24 mouse cellular contexts compared by ENCODE assay signal in the genomic region with DNA sequence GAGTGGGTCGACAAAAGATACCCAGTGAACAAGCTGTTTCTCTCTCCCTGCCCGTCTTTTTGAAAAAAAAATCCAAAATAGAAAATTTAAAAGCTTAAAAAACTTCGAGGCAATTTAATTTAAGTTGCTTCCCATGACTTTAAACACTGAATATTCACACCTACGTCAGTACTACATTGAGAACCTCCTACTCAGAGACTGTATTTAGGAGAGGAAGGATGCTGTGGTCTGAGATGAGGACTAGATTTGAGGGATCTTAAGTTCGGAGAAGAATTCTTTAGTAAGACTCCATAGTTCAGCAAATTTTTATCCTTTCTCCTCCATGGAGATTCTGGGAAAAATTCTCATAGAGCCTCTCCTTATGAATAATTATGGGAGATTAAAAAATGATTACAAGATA.
DNase-seq lines count a peak whose midpoint lies in the region; ATAC-seq and TF ChIP-seq lines count a peak whose summit lies in the region.
"Had no signal": no experiment of that assay in that cellular context is flagged by ENCODE, and none has a peak within 500 bp of the region (broad histone marks: within the 10 kb centered on the region; RNA-seq: fewer than 3 reads in every experiment).

No protein-coding gene starts in this region.

- H3K4me3 ChIP-seq in forebrain, postnatal 0 days (ENCODE audit: low read depth, low read length) = no peak overlapping the region
- no peak overlapping the region for H3K4me3 ChIP-seq in forebrain, embryonic 12.5 days (replicated peaks)
- H3K4me3 ChIP-seq in midbrain, embryonic 15.5 days = no peak overlapping the region
- H3K4me3 ChIP-seq: embryonic facial prominence, embryonic 12.5 days; embryonic facial prominence, embryonic 15.5 days; forebrain, embryonic 15.5 days; heart, embryonic 12.5 days; heart, embryonic 15.5 days; hindbrain, embryonic 10.5 days; hindbrain, embryonic 13.5 days had no signal

- no peak overlapping the region for H3K4me2 ChIP-seq in forebrain, postnatal 0 days (ENCODE audit: low read depth)
- no peak overlapping the region for H3K4me2 ChIP-seq in forebrain, embryonic 12.5 days
- H3K4me2 ChIP-seq in midbrain, embryonic 15.5 days = no peak overlapping the region
- H3K4me2 ChIP-seq: embryonic facial prominence, embryonic 12.5 days; embryonic facial prominence, embryonic 15.5 days; forebrain, embryonic 15.5 days; heart, embryonic 12.5 days; heart, embryonic 15.5 days; hindbrain, embryonic 13.5 days had no signal

- H3K9me3 ChIP-seq in forebrain, postnatal 0 days (ENCODE audit: low read length) = no peaks in the 10 kb centered on the region
- no peaks in the 10 kb centered on the region for H3K9me3 ChIP-seq in forebrain, embryonic 12.5 days
- no peaks in the 10 kb centered on the region for H3K9me3 ChIP-seq in midbrain, embryonic 15.5 days
- H3K9me3 ChIP-seq: embryonic facial prominence, embryonic 12.5 days; embryonic facial prominence, embryonic 15.5 days; forebrain, embryonic 15.5 days; heart, embryonic 12.5 days; heart, embryonic 15.5 days; hindbrain, embryonic 10.5 days; hindbrain, embryonic 13.5 days had no signal

- H3K27me3 ChIP-seq in forebrain, postnatal 0 days (ENCODE audit: insufficient read depth, low read length) = no peaks in the 10 kb centered on the region
- H3K27me3 ChIP-seq in forebrain, embryonic 12.5 days = peaks cover 23% of the 10 kb centered on the region
- H3K27me3 ChIP-seq in midbrain, embryonic 15.5 days (replicated peaks) = no peaks in the 10 kb centered on the region
- H3K27me3 ChIP-seq: forebrain, embryonic 15.5 days had no signal

- ATAC-seq in forebrain, postnatal 0 days = peak; percentile 61
- no peak for ATAC-seq in forebrain, embryonic 12.5 days (ENCODE audit: low FRiP score)
- ATAC-seq in midbrain, embryonic 15.5 days (replicated peaks) = no peak
- ATAC-seq: activated CD4-positive, CD25-positive, alpha-beta regulatory T cell, adult 4 months; forebrain, embryonic 15.5 days; hindbrain, embryonic 16.5 days had no signal

- DNase-seq in forebrain, postnatal 0 days = no peak
- DNase-seq in layer of hippocampus, adult 9-11 months = peak; percentile 2
- DNase-seq in layer of hippocampus, adult 9-10 months (ENCODE audit: low spot score) = no peak
- DNase-seq in brain, adult 2 months (ENCODE audit: low read depth, low spot score) = peak; percentile 69
- DNase-seq: adrenal gland, adult 8-10 months; adrenal gland, postnatal 25 days; cerebellum, adult 18-20 months; cerebellum, adult 9-10 months; cerebellum, postnatal 14 days; gastrocnemius, postnatal 25 days; heart, adult 18-20 months; heart, postnatal 10 days; heart, postnatal 36 days had no signal

- no peak overlapping the region for H3K9ac ChIP-seq in forebrain, postnatal 0 days
- H3K9ac ChIP-seq in forebrain, embryonic 12.5 days = no peak overlapping the region
- H3K9ac ChIP-seq in midbrain, embryonic 15.5 days = no peak overlapping the region
- H3K9ac ChIP-seq: embryonic facial prominence, embryonic 12.5 days; embryonic facial prominence, embryonic 15.5 days; forebrain, embryonic 15.5 days; heart, embryonic 12.5 days; heart, embryonic 15.5 days; hindbrain, embryonic 13.5 days had no signal

- TF ChIP-seq CTCF in forebrain, postnatal 0 days (IDR thresholded peaks at IDR 0.05; ENCODE audit: low read depth) = no peak

- no peaks in the 10 kb centered on the region for H3K4me1 ChIP-seq in forebrain, postnatal 0 days (ENCODE audit: insufficient read depth)
- H3K4me1 ChIP-seq in forebrain, embryonic 12.5 days = no peaks in the 10 kb centered on the region
- H3K4me1 ChIP-seq in midbrain, embryonic 15.5 days = no peaks in the 10 kb centered on the region
- H3K4me1 ChIP-seq: embryonic facial prominence, embryonic 12.5 days; embryonic facial prominence, embryonic 15.5 days; forebrain, embryonic 15.5 days; heart, embryonic 12.5 days; heart, embryonic 15.5 days; hindbrain, embryonic 10.5 days; hindbrain, embryonic 13.5 days had no signal

- 63% methylated on average over 5 of the region's 5 CpGs for WGBS in forebrain, postnatal 0 days
- 67% methylated on average over 5 of the region's 5 CpGs for WGBS in forebrain, embryonic 12.5 days
- WGBS in midbrain, embryonic 15.5 days = 70% methylated on average over 5 of the region's 5 CpGs

- H3K27ac ChIP-seq in forebrain, postnatal 0 days (ENCODE audit: low read depth, low read length) = no peak overlapping the region
- no peak overlapping the region for H3K27ac ChIP-seq in forebrain, embryonic 12.5 days
- no peak overlapping the region for H3K27ac ChIP-seq in midbrain, embryonic 15.5 days
- H3K27ac ChIP-seq: embryonic facial prominence, embryonic 12.5 days; embryonic facial prominence, embryonic 15.5 days; forebrain, embryonic 15.5 days; heart, embryonic 15.5 days; hindbrain, embryonic 10.5 days; hindbrain, embryonic 13.5 days had no signal

- no peaks in the 10 kb centered on the region for H3K36me3 ChIP-seq in forebrain, postnatal 0 days (ENCODE audit: insufficient read depth)
- no peaks in the 10 kb centered on the region for H3K36me3 ChIP-seq in forebrain, embryonic 12.5 days (replicated peaks)
- no peaks in the 10 kb centered on the region for H3K36me3 ChIP-seq in midbrain, embryonic 15.5 days (replicated peaks)
- H3K36me3 ChIP-seq: embryonic facial prominence, embryonic 12.5 days; embryonic facial prominence, embryonic 15.5 days; forebrain, embryonic 15.5 days; heart, embryonic 12.5 days; heart, embryonic 15.5 days; hindbrain, embryonic 10.5 days; hindbrain, embryonic 13.5 days had no signal

Comparison
In these comparisons a context has a peak if more than half of its experiments do, and no peak if none do; other contexts are left out.
1. DNase-seq: peak in layer of hippocampus, adult 9-11 months (single experiment) and brain, adult 2 months (single experiment); none in forebrain, postnatal 0 days (single experiment) and layer of hippocampus, adult 9-10 months (single experiment).